Mouse (Mus musculus) lung, embryonic 16.5 days (tissue): ENCODE measurements around the gene Pmepa1. TPM values are rescaled to one million over a fixed set of nuclear protein-coding genes. Genes with fewer than 3 reads are reported as not detected.

ENCODE experiments used
- ATAC-seq: fragments of 200-750 bp; cut with Nextera tagmentation; 2 replicates; pipeline ENCODE4 v1.8.0; 2017; ENCODE audit warnings: low read depth, mild to moderate bottlenecking, moderate library complexity
- H3K27ac ChIP-seq: fragments of 300-500 bp; sonication (generic); 2 replicates; pipeline ENCODE4 v1.5.1; 2014; ENCODE audit warnings: mild to moderate bottlenecking, control low read depth, low read length
- H3K27me3 ChIP-seq: fragments of 300-500 bp; sonication (generic); 2 replicates; pipeline ENCODE4 v1.6.1; 2014; ENCODE audit warnings: low read depth, low read length, mixed read lengths; ENCODE audit not compliant: control insufficient read depth, insufficient read depth
- H3K36me3 ChIP-seq: fragments of 300-500 bp; sonication (generic); 2 replicates; pipeline ENCODE4 v1.6.1; 2014; ENCODE audit warnings: low read length; ENCODE audit not compliant: control insufficient read depth, insufficient read depth
- H3K4me1 ChIP-seq: fragments of 300-500 bp; sonication (generic); replicated peaks from 2 replicates; pipeline ENCODE4 v1.6.1; 2014; ENCODE audit warnings: low read length, mixed read lengths; ENCODE audit not compliant: control insufficient read depth, insufficient read depth
- H3K4me2 ChIP-seq: fragments of 300-500 bp; sonication (generic); 2 replicates; pipeline ENCODE4 v1.6.1; 2014; ENCODE audit warnings: low read depth, low read length, control low read depth
- H3K4me3 ChIP-seq: fragments of 300-500 bp; sonication (generic); 2 replicates; pipeline ENCODE4 v1.5.1; 2014; ENCODE audit warnings: mild to moderate bottlenecking, low read length, control low read depth
- H3K9ac ChIP-seq: fragments of 300-500 bp; sonication (generic); 2 replicates; pipeline ENCODE4 v1.6.1; 2014; ENCODE audit warnings: low read length, control low read depth
- H3K9me3 ChIP-seq: fragments of 300-500 bp; sonication (generic); 2 replicates; pipeline ENCODE4 v1.6.1; 2016; ENCODE audit warnings: low read length; ENCODE audit not compliant: control insufficient read depth
- WGBS: fragments of 180-500 bp; shearing (Covaris S2); extraction: QIAGEN DNeasy Blood & Tissue Kit; methylation state at CpG from one replicate; pipeline ENCODE4 v1.1.7; 2014; 5-methylcytosine and 5-hydroxymethylcytosine counted together
- polyA plus RNA-seq: library from polyadenylated mRNA; unstranded; fragments of >200 nt; fragmentation: Nextera tagmentation; extraction: Ambion mirVana; gene quantifications from 2 replicates; pipeline ENCODE4 v1.2.1, GENCODE M21; 2015

Pmepa1 gene
- polyA plus RNA-seq, 1 experiment from 2014 or later = 7.5 TPM

DNA sequence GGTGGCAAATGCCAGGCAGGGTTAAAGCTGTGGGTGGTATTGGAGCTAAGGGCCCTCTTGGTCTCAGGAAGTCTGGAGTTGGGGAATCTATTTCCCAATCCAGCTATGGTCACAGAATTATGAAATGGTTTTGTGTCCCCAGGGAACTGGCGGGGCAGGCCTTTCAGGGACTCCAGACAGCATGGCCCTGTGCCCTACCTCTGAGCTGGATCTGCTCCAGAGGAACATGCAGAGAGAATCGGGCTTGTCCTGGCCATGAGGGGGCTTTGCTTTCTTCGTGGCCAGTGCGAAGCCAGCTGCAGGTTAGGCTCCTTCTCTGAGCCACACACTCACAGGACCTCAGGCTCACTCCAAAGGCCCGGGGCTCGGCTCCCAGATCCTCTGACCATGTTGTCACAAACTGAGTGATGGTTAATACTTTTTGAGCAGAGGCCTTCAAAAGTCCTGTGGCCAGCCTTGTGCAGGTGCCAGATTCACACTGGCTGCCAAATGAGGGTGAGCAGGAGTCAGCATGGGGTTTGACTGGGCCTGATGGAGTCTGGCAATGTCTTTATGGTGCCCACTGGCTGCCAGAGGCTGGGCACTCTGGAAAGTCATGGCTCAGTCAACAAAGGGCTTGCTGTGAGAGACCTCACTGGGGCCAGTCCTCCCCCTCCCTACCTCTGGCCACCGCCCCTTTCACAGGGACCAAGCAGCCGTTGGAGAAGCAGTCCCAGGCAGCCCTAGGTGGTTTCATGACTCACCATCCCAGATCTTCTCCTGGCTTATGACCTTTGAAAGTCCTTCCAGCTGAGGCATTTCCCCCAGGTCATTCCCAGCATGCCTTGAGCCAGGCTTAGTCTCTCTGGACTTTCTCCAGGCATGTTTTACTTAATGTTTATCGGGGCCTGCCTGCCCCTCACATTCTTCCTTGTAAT lies 4.9 kb upstream of the Pmepa1 start:
- Histone ChIP-seq H3K36me3 (no peaks in the 10 kb centered on the region), H3K9ac (no peak overlapping the region), H3K27me3 (no peaks in the 10 kb centered on the region), H3K4me1 (peaks cover 3% of the 10 kb centered on the region; the same call in 1 of the 2 replicates), H3K27ac (no peak overlapping the region), H3K9me3 (no peaks in the 10 kb centered on the region), H3K4me2 (no peak overlapping the region), H3K4me3 (no peak overlapping the region)
- WGBS = 49% methylated on average over 9 of the region's 9 CpGs
- ATAC-seq = no peak

DNA sequence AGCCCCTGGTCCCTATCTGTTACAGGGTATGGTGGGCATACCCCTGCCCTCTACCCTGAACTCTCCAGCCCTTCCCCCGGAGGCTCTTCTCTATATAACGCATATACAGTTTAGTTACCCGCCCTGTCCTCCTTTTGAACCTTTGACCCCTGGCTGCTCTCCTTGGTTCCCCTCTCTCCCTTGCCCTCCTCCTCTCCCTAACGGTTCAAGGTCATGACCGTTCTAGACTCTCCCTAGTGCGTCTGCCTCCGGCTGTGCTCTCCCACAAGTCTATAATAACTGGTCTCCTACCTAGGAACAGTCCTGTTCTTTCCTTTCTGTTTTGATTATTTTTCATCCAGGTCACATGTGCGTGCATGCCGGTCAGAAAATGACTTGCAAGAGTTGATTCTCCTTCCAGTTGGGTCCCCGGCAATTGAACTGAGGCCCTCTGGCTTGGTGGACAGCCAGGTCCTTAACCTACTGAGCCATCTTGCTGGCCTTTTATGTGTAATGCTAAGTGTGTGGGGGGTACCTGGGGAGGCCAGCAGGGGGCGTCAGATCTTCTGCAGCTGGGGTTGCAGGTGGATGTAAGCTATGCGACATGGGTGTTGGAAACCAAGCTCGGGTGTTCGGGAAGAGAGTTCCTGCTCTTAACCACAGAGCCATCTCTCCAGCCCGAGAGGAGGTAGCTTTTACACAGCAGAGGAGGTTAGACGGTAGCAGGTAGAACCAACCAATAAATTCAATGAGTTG lies 2.7 kb upstream of the Pmepa1 start:
- H3K4me2 ChIP-seq = no peak overlapping the region
- no peak for ATAC-seq
- H3K9ac ChIP-seq = no peak overlapping the region

DNA sequence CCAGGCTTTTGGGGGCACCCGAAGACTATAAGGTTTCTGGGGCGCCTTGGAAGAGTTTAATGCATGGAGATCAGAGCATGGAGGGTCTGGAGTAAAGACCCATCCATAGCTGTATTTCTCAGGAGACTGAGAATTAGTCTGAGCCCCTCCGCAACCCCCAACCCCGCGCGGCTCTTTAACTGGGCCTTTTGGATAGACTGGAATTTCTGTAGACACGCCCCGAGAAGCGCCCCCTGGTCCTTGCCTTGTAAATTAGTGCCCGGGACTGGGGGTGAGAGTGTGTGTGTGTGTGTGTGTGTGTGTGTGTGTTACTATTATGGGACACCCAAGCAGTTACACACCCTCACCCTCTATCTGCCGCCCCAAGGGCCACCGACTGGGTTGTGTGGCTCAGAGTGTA lies 526 bp upstream of the Pmepa1 start:
- ATAC-seq = peak; percentile 8
- peak overlapping the region; percentile 90 for H3K4me3 ChIP-seq
- no peaks in the 10 kb centered on the region for H3K27me3 ChIP-seq
- WGBS = under 1% methylated on average over 12 of the region's 12 CpGs
- H3K9ac ChIP-seq = peak overlapping the region; percentile 79
- no peaks in the 10 kb centered on the region for H3K9me3 ChIP-seq
- peak overlapping the region; percentile 80 for H3K4me2 ChIP-seq
- H3K36me3 ChIP-seq = no peaks in the 10 kb centered on the region
- H3K27ac ChIP-seq = peak overlapping the region; percentile 84
- peaks cover 30% of the 10 kb centered on the region for H3K4me1 ChIP-seq

More for the DNA sequence above, 2.7 kb upstream of the Pmepa1 start:
- Histone ChIP-seq H3K4me3 (no peak overlapping the region), H3K27ac (no peak overlapping the region), H3K36me3 (no peaks in the 10 kb centered on the region), H3K4me1 (peaks cover 13% of the 10 kb centered on the region), H3K27me3 (no peaks in the 10 kb centered on the region), H3K9me3 (no peaks in the 10 kb centered on the region)
- 76% methylated on average over 16 of the region's 16 CpGs for WGBS

DNA sequence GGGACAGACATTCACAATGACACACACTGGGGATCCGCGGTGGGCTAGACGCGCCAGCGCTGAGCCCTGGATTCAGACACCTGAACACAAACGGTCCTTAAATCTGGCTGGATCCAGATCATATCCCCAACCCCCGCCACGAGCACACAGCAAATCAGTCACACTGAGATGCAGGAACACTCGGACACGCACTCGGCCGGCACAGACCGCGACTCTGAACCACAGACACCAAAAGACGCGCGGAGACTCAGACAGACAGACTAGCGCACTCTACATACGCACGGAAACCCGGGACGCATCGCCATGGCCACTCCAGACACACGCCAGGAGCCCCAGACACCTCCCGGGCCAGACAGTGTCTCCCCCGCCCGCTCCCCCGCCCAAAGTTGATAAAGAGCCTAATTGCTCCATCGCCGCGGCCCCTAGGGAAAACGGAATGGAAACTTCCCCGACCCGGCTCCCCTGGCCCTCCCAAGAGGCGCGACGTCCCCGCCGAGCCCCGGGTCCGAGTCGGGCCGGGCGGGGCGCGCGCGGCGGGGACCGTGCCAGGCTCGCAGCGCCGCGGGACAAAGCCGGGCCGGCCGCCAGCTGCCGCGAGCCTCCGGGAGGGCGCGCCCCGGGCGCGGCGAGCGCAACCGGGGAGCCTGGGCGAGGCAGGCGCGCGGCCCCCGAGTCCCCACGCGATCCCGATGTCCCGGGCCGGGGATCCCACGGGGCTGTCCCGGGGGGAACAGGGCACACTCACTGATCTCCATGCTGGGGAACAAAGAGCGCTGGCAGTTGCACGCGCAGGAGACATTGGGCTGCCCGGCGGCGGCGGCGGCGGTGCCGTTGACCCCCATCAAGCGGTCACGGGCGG lies 761 bp downstream of the Pmepa1 start:
- H3K4me1 ChIP-seq = peaks cover 41% of the 10 kb centered on the region
- H3K27ac ChIP-seq = peak overlapping the region; percentile 86
- peak overlapping the region; percentile 80 for H3K4me2 ChIP-seq
- peak overlapping the region; percentile 97 for H3K9ac ChIP-seq
- peak; percentile 35 for ATAC-seq
- WGBS = under 1% methylated on average over 64 of the region's 93 CpGs
- H3K9me3 ChIP-seq = no peaks in the 10 kb centered on the region
- peak overlapping the region; percentile 90 for H3K4me3 ChIP-seq
- no peaks in the 10 kb centered on the region for H3K36me3 ChIP-seq
- no peaks in the 10 kb centered on the region for H3K27me3 ChIP-seq

DNA sequence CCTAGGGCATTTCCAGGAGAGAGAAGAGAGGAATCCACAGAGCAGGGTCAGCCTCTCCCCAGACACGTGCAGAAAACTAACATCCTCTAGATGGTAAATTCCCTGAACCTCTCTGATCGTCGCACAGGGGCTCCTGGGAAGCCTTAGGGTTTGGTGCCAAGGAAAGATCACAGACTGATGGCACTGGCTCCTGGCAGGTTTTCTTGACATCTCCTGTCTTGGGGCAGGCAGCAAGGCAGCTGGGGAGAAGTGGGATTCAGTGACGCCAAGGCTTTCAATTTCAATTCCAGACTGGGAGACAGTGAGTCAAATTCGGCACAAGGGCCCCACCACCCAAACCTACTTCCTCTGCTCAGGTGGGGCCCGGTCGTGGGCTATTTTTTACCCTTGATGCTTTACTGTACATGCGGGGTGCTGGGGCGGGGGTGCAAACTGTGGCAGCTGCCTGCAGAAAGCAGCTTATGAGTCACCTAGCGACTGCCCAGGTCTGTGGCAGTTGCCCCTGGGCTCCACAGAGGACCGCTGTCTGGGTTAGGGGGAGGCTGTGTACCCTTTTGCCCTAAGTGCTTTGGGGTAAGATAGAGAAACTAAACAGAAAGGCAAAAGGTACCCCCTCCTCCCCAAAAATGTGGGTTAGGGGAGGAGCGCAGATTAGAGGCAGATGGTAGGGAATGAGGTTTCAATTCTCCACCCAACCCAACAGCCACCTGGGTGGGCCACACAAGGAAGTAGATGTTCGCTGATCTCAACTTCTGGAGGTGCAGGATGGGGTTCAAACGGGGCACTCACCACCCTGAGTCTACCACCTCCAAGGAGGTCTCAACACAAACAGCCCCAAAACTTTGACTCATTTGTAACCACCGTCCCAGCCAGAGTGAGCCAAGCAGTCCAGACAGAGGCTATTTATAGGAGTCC lies 1.6 kb downstream of the Pmepa1 start:
- peak overlapping the region; percentile 86 for H3K27ac ChIP-seq
- WGBS = 15% methylated on average over 15 of the region's 15 CpGs
- H3K9me3 ChIP-seq = no peaks in the 10 kb centered on the region
- ATAC-seq = no peak
- H3K27me3 ChIP-seq = no peaks in the 10 kb centered on the region
- peaks cover 49% of the 10 kb centered on the region for H3K4me1 ChIP-seq
- H3K36me3 ChIP-seq = no peaks in the 10 kb centered on the region
- H3K9ac ChIP-seq = peak overlapping the region; percentile 97
- peak overlapping the region; percentile 90 for H3K4me3 ChIP-seq
- peak overlapping the region; percentile 80 for H3K4me2 ChIP-seq

DNA sequence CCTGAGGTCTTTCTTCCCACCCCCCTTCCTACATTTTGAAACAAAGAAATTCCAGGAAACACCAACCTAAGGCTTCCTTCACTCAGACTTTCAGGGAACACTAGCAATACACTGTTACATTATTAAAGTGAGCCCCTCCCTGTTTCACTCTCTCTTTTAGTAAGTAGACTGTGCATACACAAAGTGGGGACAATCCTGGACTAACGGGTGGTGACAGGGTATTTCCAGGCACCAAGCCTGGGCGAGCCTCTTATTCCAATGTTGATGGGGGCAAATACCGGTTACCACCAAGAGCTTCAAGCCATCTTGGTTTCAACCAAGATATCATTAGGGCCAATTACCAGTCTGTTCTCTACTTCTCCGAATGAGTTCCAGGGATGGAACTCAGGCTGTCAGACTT lies 2.4 kb downstream of the Pmepa1 start:
- H3K9ac ChIP-seq = peak overlapping the region; percentile 97
- no peaks in the 10 kb centered on the region for H3K36me3 ChIP-seq
- no peak for ATAC-seq
- H3K4me3 ChIP-seq = peak overlapping the region; percentile 90
- H3K9me3 ChIP-seq = no peaks in the 10 kb centered on the region
- H3K27ac ChIP-seq = no peak overlapping the region
- peaks cover 52% of the 10 kb centered on the region for H3K4me1 ChIP-seq
- 58% methylated on average over 4 of the region's 4 CpGs for WGBS
- peak overlapping the region; percentile 80 for H3K4me2 ChIP-seq
- no peaks in the 10 kb centered on the region for H3K27me3 ChIP-seq

DNA sequence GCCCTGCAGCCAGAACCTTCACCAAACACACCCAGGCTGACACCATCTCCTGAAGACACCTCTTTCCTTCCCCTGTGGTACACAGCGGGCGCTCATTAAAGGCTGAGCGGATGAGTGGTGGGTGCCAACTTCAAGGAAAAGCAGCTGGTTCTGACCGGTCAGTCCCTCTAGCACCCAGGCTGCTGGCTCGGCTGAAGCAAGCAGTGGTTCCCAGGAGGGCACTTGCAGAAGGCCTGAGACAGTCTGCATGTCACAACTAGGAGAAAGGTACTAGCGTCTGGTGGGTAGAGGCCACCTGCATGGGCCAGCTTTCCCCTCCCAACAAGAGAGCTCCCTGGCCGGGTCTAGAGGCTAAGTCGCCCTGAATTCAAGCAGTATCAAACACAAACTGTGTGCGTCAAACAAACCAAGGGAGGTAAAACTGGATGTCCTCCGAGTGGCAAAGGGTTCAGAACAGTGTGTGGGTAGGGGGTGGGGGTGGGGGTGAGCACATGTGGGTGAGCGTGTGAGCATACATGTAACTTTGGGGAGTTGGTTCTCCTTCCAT lies 3.9 kb downstream of the Pmepa1 start:
- no peak overlapping the region for H3K4me3 ChIP-seq
- H3K27me3 ChIP-seq = no peaks in the 10 kb centered on the region
- no peaks in the 10 kb centered on the region for H3K9me3 ChIP-seq
- peak overlapping the region; percentile 26; the same call in 1 of the 2 replicates for H3K9ac ChIP-seq
- H3K27ac ChIP-seq = no peak overlapping the region
- peaks cover 52% of the 10 kb centered on the region for H3K4me1 ChIP-seq
- peak overlapping the region; percentile 5 for H3K4me2 ChIP-seq
- no peak for ATAC-seq
- 70% methylated on average over 11 of the region's 11 CpGs for WGBS
- H3K36me3 ChIP-seq = no peaks in the 10 kb centered on the region

DNA sequence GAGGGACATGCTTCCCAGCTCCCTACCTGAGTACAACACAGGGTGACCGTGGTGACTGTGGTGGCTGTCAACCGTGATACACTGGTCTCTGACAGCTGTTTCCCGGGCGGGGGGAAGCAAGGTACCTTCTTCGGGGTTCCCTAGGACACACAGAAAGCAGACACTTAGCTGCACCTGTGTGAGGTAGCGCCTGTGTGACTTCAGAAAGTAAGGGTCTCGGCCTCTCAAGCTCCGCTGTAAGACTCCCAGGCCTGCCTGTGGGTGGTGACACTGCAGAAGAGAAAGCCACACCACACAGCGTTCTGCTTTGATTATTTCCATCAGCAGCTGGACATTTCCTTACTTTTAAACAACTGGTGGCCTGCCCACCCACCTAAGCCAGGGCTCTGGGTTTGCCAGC lies 4.8 kb downstream of the Pmepa1 start:
- Histone ChIP-seq H3K9me3 (no peaks in the 10 kb centered on the region), H3K4me2 (no peak overlapping the region), H3K27ac (no peak overlapping the region), H3K4me3 (no peak overlapping the region), H3K4me1 (peaks cover 56% of the 10 kb centered on the region), H3K9ac (no peak overlapping the region; the same call in 1 of the 2 replicates), H3K27me3 (no peaks in the 10 kb centered on the region), H3K36me3 (no peaks in the 10 kb centered on the region)
- WGBS = 69% methylated on average over 9 of the region's 9 CpGs
- no peak for ATAC-seq
